Mouse (Mus musculus) cerebellum, postnatal 36 days (tissue): Measurements from ENCODE around the gene Btbd9.
A peak's percentile ranks its signal among the peaks of the same experiment; 100 is the strongest.

Source experiments
- DNase-seq, 2 experiments: peaks; one replicate each; pipeline ENCODE4 v3.0.0; 2021 to 2022; ENCODE audit warnings: mixed read lengths in 2 of 2

The Btbd9 gene

GRCm38 (mm10) chr17:30235380-30235779 lies 340.9 kb downstream of the Btbd9 start:
- no peak for DNase-seq

- DNase-seq: no peak
These were observed 343.6 kb downstream of the Btbd9 start for GRCm38 (mm10) chr17:30232698-30233097.

GRCm38 (mm10) chr17:30231483-30231882 lies 344.8 kb downstream of the Btbd9 start:
- no peak for DNase-seq

GRCm38 (mm10) chr17:30230428-30230827 lies 345.9 kb downstream of the Btbd9 start:
- no peak for DNase-seq

GRCm38 (mm10) chr17:30228439-30229215 lies 347.7 kb downstream of the Btbd9 start:
- DNase-seq: no peak

- no peak for DNase-seq
These were observed 351.1 kb downstream of the Btbd9 start for GRCm38 (mm10) chr17:30225030-30225740.

GRCm38 (mm10) chr17:30222837-30223236 lies 353.5 kb downstream of the Btbd9 start:
- DNase-seq: no peak

GRCm38 (mm10) chr17:30222361-30222760 lies 353.9 kb downstream of the Btbd9 start:
- DNase-seq: no peak

GRCm38 (mm10) chr17:30221677-30222076 lies 354.6 kb downstream of the Btbd9 start:
- DNase-seq: no peak

- no peak for DNase-seq
These were observed 360.5 kb downstream of the Btbd9 start for GRCm38 (mm10) chr17:30215741-30216140.

GRCm38 (mm10) chr17:30214393-30214792 lies 361.9 kb downstream of the Btbd9 start:
- DNase-seq: no peak

GRCm38 (mm10) chr17:30213371-30213770 lies 362.9 kb downstream of the Btbd9 start:
- no peak for DNase-seq

GRCm38 (mm10) chr17:30212647-30213046 lies 363.6 kb downstream of the Btbd9 start:
- peak; percentile 52 to 57 for DNase-seq

- DNase-seq: peak; percentile 72 to 73
These were observed 365.4 kb downstream of the Btbd9 start for GRCm38 (mm10) chr17:30210936-30211335.

GRCm38 (mm10) chr17:30210262-30210661 lies 366.0 kb downstream of the Btbd9 start:
- DNase-seq: peak in 1 of 2 experiments; percentile 55

GRCm38 (mm10) chr17:30205062-30205825 lies 371.0 kb downstream of the Btbd9 start:
- no peak for DNase-seq

GRCm38 (mm10) chr17:30200283-30200682 lies 376.0 kb downstream of the Btbd9 start:
- peak in 1 of 2 experiments; percentile 49 for DNase-seq

GRCm38 (mm10) chr17:30199374-30200247 lies 376.7 kb downstream of the Btbd9 start:
- no peak for DNase-seq

GRCm38 (mm10) chr17:30198422-30198821 lies 377.9 kb downstream of the Btbd9 start:
- peak in 1 of 2 experiments; percentile 8 for DNase-seq

- DNase-seq: peak in 1 of 2 experiments; percentile 7
These were observed 378.8 kb downstream of the Btbd9 start for GRCm38 (mm10) chr17:30197280-30198030.
